Mouse (Mus musculus): ENCODE data around the gene Mef2b.

DNA sequence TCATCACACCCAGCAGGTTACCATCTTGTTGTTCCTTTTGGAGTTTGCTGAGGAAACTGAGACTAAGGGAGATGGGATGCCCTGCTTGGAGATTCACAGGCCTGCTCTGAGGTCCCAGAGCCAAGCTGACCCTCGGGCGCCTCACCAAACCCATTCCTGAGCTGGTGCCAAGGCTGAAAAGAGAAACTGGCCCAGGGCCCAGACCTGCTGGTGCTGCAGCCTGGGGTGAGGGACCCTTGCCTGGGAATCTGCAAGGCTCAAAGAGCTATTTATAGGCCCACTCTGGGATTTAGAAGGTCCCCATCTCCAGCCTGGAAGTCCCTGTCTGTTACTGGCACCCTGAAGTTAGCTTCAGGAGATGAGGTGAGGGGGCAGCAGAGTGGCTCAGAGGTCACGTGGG, 11.1 kb upstream of the Mef2b start:
- no peak for TF ChIP-seq CTCF (conservative IDR thresholded peaks at IDR 0.05; ENCODE audit: low read length)
- TF ChIP-seq NANOG (IDR thresholded peaks at IDR 0.05; ENCODE audit: borderline replicate concordance, low read length), result no peak
- no peak for TF ChIP-seq POU5F1 (IDR thresholded peaks at IDR 0.05; ENCODE audit: borderline replicate concordance, low read length)

Data from E14TG2a.4 (cell line).